Mouse (Mus musculus): ENCODE results near the gene Nsun7.

GRCm38 (mm10) chr5:66302873-66303272 is 43.2 kb downstream of the Nsun7 start:
- TF ChIP-seq CTCF (IDR thresholded peaks at IDR 0.05; ENCODE audit: control insufficient read depth, insufficient read depth, insufficient replicate concordance, low read depth, low read length) = no peak
- TF ChIP-seq POLR2A (IDR thresholded peaks at IDR 0.05; ENCODE audit: control insufficient read depth, low read depth, low read length) = no peak
